Mouse (Mus musculus): ENCODE measurements at regions not wholly inside any gene's neighbourhood (a gene's known extent, or its start where the extent isn't known, plus 50 kb on each side); places are given as distances from the start of the nearest gene placed in this dataset.

GRCm38 (mm10) chr2:85250026-85250560 lies 53.1 kb upstream of the Lrrc55 start:
- TF ChIP-seq POLR2A (IDR thresholded peaks at IDR 0.05; ENCODE audit: control insufficient read depth, low read depth, low read length) = no peak
- TF ChIP-seq CTCF (IDR thresholded peaks at IDR 0.05; ENCODE audit: control insufficient read depth, insufficient read depth, insufficient replicate concordance, low read depth, low read length) = no peak

Measured in testis, adult 2 months (tissue).